Mouse (Mus musculus) small intestine, adult 2 months (tissue): ENCODE data around the gene Tsen34.

Source experiments
- CTCF ChIP-seq: fragments of 200-500 bp; IDR thresholded peaks from 2 replicates; pipeline ENCODE4 v1.5.1; 2012; ENCODE audit warnings: low read depth, mild to moderate bottlenecking, control low read depth, inconsistent platforms, low read length, moderate library complexity, mixed read lengths; ENCODE audit not compliant: insufficient replicate concordance, insufficient read length; ENCODE audit errors: extremely low read depth
- POLR2A ChIP-seq: fragments of 200-500 bp; IDR thresholded peaks from 2 replicates; pipeline ENCODE4 v1.6.1; 2012; ENCODE audit warnings: low read depth, mild to moderate bottlenecking, control low read depth, inconsistent platforms, low read length, moderate library complexity

DNA sequence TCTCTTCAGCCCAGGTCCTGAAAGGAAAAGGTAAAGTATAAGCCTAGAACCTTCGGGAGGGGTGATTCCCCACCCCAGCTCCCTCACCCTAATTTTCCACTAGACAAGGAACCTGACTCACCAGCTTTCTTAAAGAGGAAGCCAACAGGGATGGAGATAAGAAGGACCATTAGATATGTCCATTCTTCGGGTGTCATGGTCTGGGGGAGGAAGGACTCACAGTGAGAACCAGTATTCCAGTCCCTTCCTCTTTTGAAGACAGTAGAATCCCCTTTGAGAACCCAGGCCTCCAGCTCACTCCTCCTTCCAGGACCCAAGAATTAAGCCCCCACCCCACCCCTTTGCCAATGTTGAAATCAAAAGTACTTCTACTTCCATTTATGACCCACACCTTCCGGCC is 744 bp upstream of the Tsen34 start:
- TF ChIP-seq POLR2A (no peak), CTCF (no peak)
